Mouse (Mus musculus) lung, embryonic 15.5 days (tissue): ENCODE measurements around the gene Zc3h7b. TPM values are rescaled to one million over a fixed set of nuclear protein-coding genes. Genes with fewer than 3 reads are reported as not detected.
"Not testable (repeated sequence)": the region's sequence is repeated elsewhere in the genome, so short reads cannot be mapped to it uniquely, and the experiment has no call there.

ENCODE experiments used
- ATAC-seq: fragments of 200-750 bp; cut with Nextera tagmentation; 2 replicates; pipeline ENCODE4 v1.8.0; 2017; ENCODE audit warnings: moderate number of reproducible peaks, borderline replicate concordance; ENCODE audit not compliant: low FRiP score, low TSS enrichment; ENCODE audit errors: extremely low read depth
- H3K27ac ChIP-seq: fragments of 300-500 bp; sonication (generic); 2 replicates; pipeline ENCODE4 v1.5.1; 2015; ENCODE audit warnings: moderate library complexity, mild to moderate bottlenecking, inconsistent platforms
- H3K27me3 ChIP-seq: fragments of 300-500 bp; sonication (generic); 2 replicates; pipeline ENCODE4 v1.6.1; 2015; ENCODE audit warnings: inconsistent platforms
- H3K36me3 ChIP-seq: fragments of 300-500 bp; sonication (generic); 2 replicates; pipeline ENCODE4 v1.6.1; 2015; ENCODE audit warnings: inconsistent platforms
- H3K4me1 ChIP-seq: fragments of 300-500 bp; sonication (generic); 2 replicates; pipeline ENCODE4 v1.6.1; 2015; ENCODE audit warnings: inconsistent platforms
- H3K4me2 ChIP-seq: fragments of 300-500 bp; sonication (generic); 2 replicates; pipeline ENCODE4 v1.6.1; 2015; ENCODE audit warnings: inconsistent platforms, mild to moderate bottlenecking, moderate library complexity
- H3K4me3 ChIP-seq: fragments of 300-500 bp; sonication (generic); 2 replicates; pipeline ENCODE4 v1.5.1; 2015; ENCODE audit warnings: mild to moderate bottlenecking, inconsistent platforms
- H3K9ac ChIP-seq: fragments of 300-500 bp; sonication (generic); 2 replicates; pipeline ENCODE4 v1.6.1; 2015; ENCODE audit warnings: inconsistent platforms
- H3K9me3 ChIP-seq: fragments of 300-500 bp; sonication (generic); 2 replicates; pipeline ENCODE4 v1.6.1; 2016; ENCODE audit warnings: inconsistent platforms
- WGBS: fragments of 180-500 bp; shearing (Covaris S2); methylation state at CpG from one replicate; pipeline ENCODE4 v1.1.7; 2015; 5-methylcytosine and 5-hydroxymethylcytosine counted together
- polyA plus RNA-seq: library from polyadenylated mRNA; unstranded; fragments of >200 nt; fragmentation: Nextera tagmentation; extraction: Ambion mirVana; gene quantifications from 2 replicates; pipeline ENCODE4 v1.2.1, GENCODE M21; 2015

The Zc3h7b gene
- polyA plus RNA-seq, 1 experiment from 2014 or later: 30.7 TPM

DNA sequence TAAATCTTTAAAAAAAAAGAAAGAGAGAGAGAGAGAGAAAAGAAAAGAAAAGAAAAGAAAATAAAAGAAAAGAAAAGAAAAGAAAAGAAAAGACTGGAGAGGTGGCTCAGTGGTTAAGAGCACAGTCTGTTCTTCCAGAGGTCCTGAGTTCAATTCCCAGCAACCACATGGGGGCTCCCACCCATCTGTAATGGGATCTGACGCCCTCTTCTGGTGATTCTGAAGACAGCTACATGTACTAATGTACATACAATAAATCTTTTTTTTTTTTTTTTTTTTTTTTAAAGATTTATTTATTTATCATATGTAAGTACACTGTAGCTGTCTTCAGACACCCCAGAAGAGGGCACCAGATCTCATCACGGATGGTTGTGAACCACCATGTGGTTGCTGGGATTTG lies 2.5 kb upstream of the Zc3h7b start:
- not testable (repeated sequence) for H3K27me3 ChIP-seq, H3K4me2 ChIP-seq, H3K27ac ChIP-seq, H3K9me3 ChIP-seq, H3K9ac ChIP-seq, H3K36me3 ChIP-seq, H3K4me3 ChIP-seq, ATAC-seq
- WGBS: 31% methylated on average over 2 of the region's 2 CpGs
- H3K4me1 ChIP-seq: peaks cover 12% of the 10 kb centered on the region

- Histone ChIP-seq H3K9ac (peak overlapping the region; percentile 72), H3K36me3 (no peaks in the 10 kb centered on the region), H3K27ac (peak overlapping the region; percentile 90), H3K9me3 (no peaks in the 10 kb centered on the region), H3K4me1 (peaks cover 14% of the 10 kb centered on the region), H3K4me3 (peak overlapping the region; percentile 82), H3K27me3 (no peaks in the 10 kb centered on the region), H3K4me2 (peak overlapping the region; percentile 75)
- ATAC-seq: peak; percentile 79
- under 1% methylated on average over 33 of the region's 33 CpGs for WGBS
Measured at GRCm38 (mm10) chr15:81745601-81746114, 801 bp downstream of the Zc3h7b start.

DNA sequence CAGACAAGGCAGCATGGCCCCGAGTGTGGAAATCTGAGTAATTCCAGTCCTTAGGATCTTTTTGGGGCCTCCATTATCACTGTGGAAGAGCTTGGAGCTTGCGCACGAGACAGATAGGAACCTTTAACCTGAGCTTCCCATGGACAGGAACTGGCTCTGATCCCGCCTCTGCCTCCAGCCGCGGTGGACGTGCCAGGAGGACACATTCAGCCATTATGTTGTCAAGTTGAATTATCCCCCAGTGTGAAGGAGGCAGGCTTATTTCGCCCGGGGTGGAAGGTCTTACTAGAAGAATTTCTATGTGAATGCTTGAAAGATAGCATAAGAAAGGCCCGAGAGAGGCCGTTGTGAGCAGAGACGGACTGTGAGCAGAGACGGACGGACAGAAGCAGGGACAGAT lies 4.9 kb downstream of the Zc3h7b start:
- Histone ChIP-seq H3K27me3 (no peaks in the 10 kb centered on the region), H3K27ac (no peak overlapping the region), H3K9me3 (no peaks in the 10 kb centered on the region), H3K4me1 (peaks cover 10% of the 10 kb centered on the region), H3K4me3 (no peak overlapping the region), H3K9ac (no peak overlapping the region), H3K36me3 (no peaks in the 10 kb centered on the region), H3K4me2 (no peak overlapping the region)
- ATAC-seq: no peak
- WGBS: 60% methylated on average over 14 of the region's 14 CpGs

DNA sequence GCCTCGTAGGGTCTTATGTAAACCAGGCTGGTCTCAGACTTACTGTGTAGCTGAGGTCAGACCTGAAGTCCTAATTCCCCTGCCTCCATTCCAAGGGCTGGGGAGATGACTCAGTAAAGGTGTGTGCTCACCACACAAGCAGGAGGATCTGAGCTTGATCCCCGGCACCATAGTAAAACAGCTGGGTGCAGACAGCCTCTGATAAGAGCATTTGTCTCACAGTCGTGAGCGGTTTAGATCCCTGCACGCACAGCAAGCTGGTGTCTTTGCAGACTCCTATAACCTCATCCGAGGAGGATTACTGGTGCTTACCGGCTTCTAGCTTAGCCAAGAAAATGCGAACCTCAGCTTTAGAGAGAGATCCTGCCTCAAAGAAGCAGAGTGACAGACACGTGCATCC lies 8.8 kb downstream of the Zc3h7b start:
- H3K27ac ChIP-seq: no peak overlapping the region
- no peaks in the 10 kb centered on the region for H3K4me1 ChIP-seq
- peaks cover 6% of the 10 kb centered on the region for H3K36me3 ChIP-seq
- no peaks in the 10 kb centered on the region for H3K9me3 ChIP-seq
- H3K9ac ChIP-seq: no peak overlapping the region
- ATAC-seq: no peak
- no peaks in the 10 kb centered on the region for H3K27me3 ChIP-seq
- 91% methylated on average over 9 of the region's 9 CpGs for WGBS
- H3K4me2 ChIP-seq: no peak overlapping the region
- H3K4me3 ChIP-seq: no peak overlapping the region

DNA sequence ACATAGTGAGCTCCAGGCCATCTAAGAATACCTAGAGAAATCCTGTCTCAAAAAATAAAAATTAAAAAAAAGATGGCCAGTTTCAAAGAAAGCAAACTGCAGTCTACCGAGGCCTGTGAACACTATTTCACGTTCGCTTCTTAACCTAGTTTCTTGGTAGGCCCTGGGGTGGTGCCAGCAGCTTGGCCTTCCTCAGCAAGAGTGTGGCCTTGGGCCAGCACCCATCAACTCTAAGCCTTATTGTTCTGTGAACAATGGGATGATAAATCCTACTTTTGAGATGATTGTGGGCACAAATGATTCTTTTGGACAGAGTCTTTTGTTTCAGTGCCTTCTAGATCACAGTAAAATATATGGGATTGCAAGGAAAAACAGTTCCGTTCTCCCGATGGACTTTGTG lies 13.8 kb downstream of the Zc3h7b start:
- no peak overlapping the region for H3K9ac ChIP-seq
- ATAC-seq: no peak
- no peak overlapping the region for H3K4me2 ChIP-seq
- no peaks in the 10 kb centered on the region for H3K9me3 ChIP-seq
- 81% methylated on average over 5 of the region's 5 CpGs for WGBS
- peaks cover 13% of the 10 kb centered on the region for H3K36me3 ChIP-seq
- no peak overlapping the region for H3K27ac ChIP-seq
- no peaks in the 10 kb centered on the region for H3K27me3 ChIP-seq
- no peaks in the 10 kb centered on the region for H3K4me1 ChIP-seq
- no peak overlapping the region for H3K4me3 ChIP-seq

DNA sequence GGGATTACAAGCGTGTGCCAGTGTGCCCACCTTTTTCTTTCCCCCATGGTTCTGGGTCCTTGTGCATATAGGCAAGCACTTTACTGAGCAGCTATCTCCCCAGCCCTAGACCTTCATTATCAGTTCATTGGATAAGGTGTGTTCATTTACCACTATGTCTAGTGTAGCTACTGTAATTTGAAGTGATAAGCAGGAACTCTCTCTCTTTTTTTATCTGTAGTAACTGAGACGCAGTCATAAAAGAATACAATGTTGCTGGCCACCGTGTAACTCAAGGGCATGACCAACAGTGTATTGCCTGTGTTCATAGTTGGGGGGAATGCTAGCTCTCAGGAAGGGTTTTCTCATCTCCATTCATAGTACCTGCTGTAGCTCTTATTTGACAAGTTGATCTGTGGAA lies 14.7 kb downstream of the Zc3h7b start:
- Histone ChIP-seq H3K4me2 (no peak overlapping the region), H3K27me3 (no peaks in the 10 kb centered on the region), H3K9ac (no peak overlapping the region), H3K9me3 (no peaks in the 10 kb centered on the region), H3K36me3 (peaks cover 13% of the 10 kb centered on the region), H3K27ac (no peak overlapping the region), H3K4me3 (no peak overlapping the region), H3K4me1 (no peaks in the 10 kb centered on the region)
- 92% methylated on average over 3 of the region's 3 CpGs for WGBS
- ATAC-seq: no peak

DNA sequence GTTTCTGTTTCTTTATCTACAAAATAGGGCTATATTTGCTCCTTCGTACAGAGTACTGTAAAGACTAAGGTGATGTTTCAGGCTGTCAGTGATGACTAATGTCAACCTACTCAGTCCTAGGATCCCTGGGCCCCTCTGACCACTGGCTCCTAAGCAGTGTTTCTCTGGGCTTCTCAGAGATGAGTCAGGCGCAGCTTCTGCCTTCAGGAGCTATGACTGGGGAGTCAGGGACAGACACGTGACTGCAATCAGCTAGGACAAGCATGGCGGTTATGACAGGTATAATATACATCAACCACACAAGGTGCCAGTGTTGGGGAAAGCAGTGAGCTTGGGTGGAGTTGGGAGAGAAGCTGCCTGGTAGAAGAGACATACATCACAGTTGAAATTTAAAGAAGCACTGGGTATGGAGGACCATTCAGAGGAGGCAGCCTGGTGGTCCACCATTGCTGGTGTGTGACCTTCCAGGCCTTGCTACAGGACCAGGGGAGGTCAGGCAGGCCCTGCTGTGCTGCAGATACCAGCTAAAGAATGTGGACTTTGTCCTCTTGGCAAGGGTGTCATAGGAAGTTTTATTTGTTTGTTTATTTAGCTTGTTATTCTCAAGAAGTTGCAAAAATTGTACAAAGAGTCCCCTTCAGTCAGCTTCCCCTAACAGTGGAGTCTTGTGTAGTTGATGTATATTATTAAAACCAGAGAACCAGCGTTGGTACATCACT lies 15.7 kb downstream of the Zc3h7b start:
- WGBS: 87% methylated on average over 5 of the region's 5 CpGs

GRCm38 (mm10) chr15:81761381-81761780 lies 16.5 kb downstream of the Zc3h7b start:
- H3K9ac ChIP-seq: no peak overlapping the region
- WGBS: 82% methylated on average over 7 of the region's 7 CpGs

More for the DNA sequence above, 15.7 kb downstream of the Zc3h7b start:
- ATAC-seq: no peak
- H3K9ac ChIP-seq: no peak overlapping the region
- no peak overlapping the region for H3K4me3 ChIP-seq
- no peaks in the 10 kb centered on the region for H3K27me3 ChIP-seq
- H3K27ac ChIP-seq: no peak overlapping the region
- no peak overlapping the region for H3K4me2 ChIP-seq
- no peaks in the 10 kb centered on the region for H3K4me1 ChIP-seq
- H3K9me3 ChIP-seq: no peaks in the 10 kb centered on the region
- H3K36me3 ChIP-seq: peaks cover 12% of the 10 kb centered on the region

GRCm38 (mm10) chr15:81761959-81762358 lies 17.1 kb downstream of the Zc3h7b start:
- Histone ChIP-seq H3K4me1 (no peaks in the 10 kb centered on the region), H3K9me3 (no peaks in the 10 kb centered on the region), H3K4me3 (no peak overlapping the region), H3K27me3 (no peaks in the 10 kb centered on the region), H3K4me2 (no peak overlapping the region), H3K27ac (no peak overlapping the region), H3K9ac (no peak overlapping the region), H3K36me3 (peaks cover 6% of the 10 kb centered on the region; the same call in 1 of the 2 replicates)
- no peak for ATAC-seq
- 88% methylated on average over 3 of the region's 3 CpGs for WGBS

More at GRCm38 (mm10) chr15:81761381-81761780, 16.5 kb downstream of the Zc3h7b start:
- peaks cover 6% of the 10 kb centered on the region; the same call in 1 of the 2 replicates for H3K36me3 ChIP-seq
- H3K4me1 ChIP-seq: no peaks in the 10 kb centered on the region
- no peak overlapping the region for H3K4me3 ChIP-seq
- no peak overlapping the region for H3K27ac ChIP-seq
- ATAC-seq: no peak
- H3K4me2 ChIP-seq: no peak overlapping the region
- no peaks in the 10 kb centered on the region for H3K9me3 ChIP-seq
- no peaks in the 10 kb centered on the region for H3K27me3 ChIP-seq

- no peak overlapping the region for H3K4me2 ChIP-seq
- peaks cover 17% of the 10 kb centered on the region for H3K36me3 ChIP-seq
- no peak for ATAC-seq
- no peaks in the 10 kb centered on the region for H3K4me1 ChIP-seq
- WGBS: 91% methylated on average over 6 of the region's 6 CpGs
- H3K4me3 ChIP-seq: no peak overlapping the region
- no peak overlapping the region for H3K27ac ChIP-seq
- no peaks in the 10 kb centered on the region for H3K9me3 ChIP-seq
- no peak overlapping the region for H3K9ac ChIP-seq
- no peaks in the 10 kb centered on the region for H3K27me3 ChIP-seq
Measured at GRCm38 (mm10) chr15:81764573-81764972, 19.7 kb downstream of the Zc3h7b start.

DNA sequence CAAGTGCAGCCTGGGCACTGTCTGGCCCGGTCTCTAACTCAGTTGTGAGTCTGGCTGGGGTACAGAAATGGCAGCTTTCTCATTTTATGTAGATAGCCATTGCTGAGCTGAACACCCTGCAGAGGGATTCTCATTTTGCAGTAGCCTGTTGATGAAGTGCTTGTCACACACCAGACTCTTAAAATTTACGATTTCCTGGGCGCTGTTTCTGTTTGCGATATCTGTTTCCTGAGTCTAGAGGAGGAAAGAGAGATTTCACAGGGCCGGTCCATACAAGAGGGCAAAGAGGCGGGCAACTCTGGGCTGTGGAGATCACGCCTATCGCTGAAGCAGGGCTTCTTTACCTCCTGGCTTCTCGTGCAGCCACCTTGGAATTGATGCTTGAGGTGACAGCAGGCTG lies 20.8 kb downstream of the Zc3h7b start:
- H3K9ac ChIP-seq: no peak overlapping the region
- peaks cover 26% of the 10 kb centered on the region for H3K36me3 ChIP-seq
- H3K4me1 ChIP-seq: no peaks in the 10 kb centered on the region
- H3K4me3 ChIP-seq: no peak overlapping the region
- WGBS: 67% methylated on average over 9 of the region's 9 CpGs
- H3K27ac ChIP-seq: no peak overlapping the region
- no peaks in the 10 kb centered on the region for H3K27me3 ChIP-seq
- no peak for ATAC-seq
- H3K4me2 ChIP-seq: no peak overlapping the region
- H3K9me3 ChIP-seq: no peaks in the 10 kb centered on the region

GRCm38 (mm10) chr15:81766439-81766838 lies 21.6 kb downstream of the Zc3h7b start:
- no peaks in the 10 kb centered on the region for H3K27me3 ChIP-seq
- no peak for ATAC-seq
- H3K4me2 ChIP-seq: no peak overlapping the region
- WGBS: 87% methylated on average over 5 of the region's 5 CpGs
- H3K4me3 ChIP-seq: no peak overlapping the region
- no peaks in the 10 kb centered on the region for H3K9me3 ChIP-seq
- H3K4me1 ChIP-seq: no peaks in the 10 kb centered on the region
- no peak overlapping the region for H3K27ac ChIP-seq
- H3K9ac ChIP-seq: no peak overlapping the region
- peaks cover 26% of the 10 kb centered on the region for H3K36me3 ChIP-seq
